Mouse (Mus musculus) cortical plate, adult 2 months (tissue): ENCODE measurements at regions not wholly inside any gene's neighbourhood (a gene's known extent, or its start where the extent isn't known, plus 50 kb on each side); places are given as distances from the start of the nearest gene placed in this dataset.

ENCODE experiments used
- CTCF ChIP-seq: fragments of 200-500 bp; IDR thresholded peaks from 2 replicates; pipeline ENCODE4 v1.5.1; 2011; ENCODE audit warnings: mild to moderate bottlenecking, control low read depth, low read length; ENCODE audit not compliant: insufficient read depth; ENCODE audit errors: extremely low read depth
- POLR2A ChIP-seq: fragments of 200-500 bp; IDR thresholded peaks from 2 replicates; pipeline ENCODE4 v1.6.1; 2011; ENCODE audit warnings: mild to moderate bottlenecking, low read length, control low read depth; ENCODE audit not compliant: insufficient read depth; ENCODE audit errors: extremely low read depth

DNA sequence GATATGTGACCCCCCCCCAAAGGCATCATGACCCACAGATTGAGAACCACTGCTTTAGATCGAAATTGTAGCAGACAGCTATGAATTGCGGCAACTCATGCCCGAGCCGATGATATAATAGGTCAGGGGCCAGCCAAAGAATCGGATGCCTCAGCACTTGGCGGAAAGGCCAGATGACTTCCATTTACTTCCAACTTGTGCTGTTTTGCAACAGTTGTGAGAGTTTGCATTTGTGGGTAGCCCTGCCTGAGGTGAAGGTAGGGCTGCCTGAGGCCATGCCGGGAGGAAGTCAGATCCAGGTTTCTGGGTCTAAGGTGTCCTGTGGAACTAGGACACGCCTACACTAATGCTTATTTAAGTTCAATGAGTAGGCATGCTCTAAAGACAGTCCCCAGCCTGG, 80.4 kb downstream of the Gm5447 start:
- TF ChIP-seq CTCF = no peak
- no peak for TF ChIP-seq POLR2A
